15 mouse cellular contexts compared by ENCODE assay signal in the genomic region with DNA sequence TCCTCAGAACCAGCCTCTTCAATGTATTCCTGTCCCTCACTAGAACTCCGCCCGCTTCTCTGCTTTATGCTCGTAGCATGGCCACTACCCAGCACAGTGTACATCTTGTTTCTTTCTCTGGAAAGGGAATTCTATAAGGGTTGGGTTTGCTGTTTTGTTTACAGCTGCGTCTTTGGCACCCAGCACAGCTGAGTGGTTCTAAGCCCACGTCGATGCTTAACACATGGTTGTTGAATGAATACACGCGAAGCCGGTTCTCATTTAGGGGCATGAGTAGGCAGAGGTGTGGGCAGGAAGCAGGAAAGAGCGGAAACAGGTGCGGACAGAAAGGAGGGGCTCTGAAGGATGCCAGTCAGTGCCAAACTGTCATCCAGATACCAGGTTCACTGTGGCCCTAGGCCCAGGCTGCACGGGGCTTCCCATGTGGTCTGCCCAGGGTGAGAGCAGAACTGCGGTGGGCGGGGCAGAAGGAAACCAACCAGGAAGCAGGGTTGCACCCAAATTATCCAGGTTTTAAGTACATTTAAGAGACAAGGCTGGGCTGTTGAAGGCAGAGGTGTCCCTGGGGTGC. TPM values are rescaled to one million over a fixed set of nuclear protein-coding genes. Genes with fewer than 3 reads are reported as not detected.
A peak's percentile ranks its signal among the peaks of the same experiment; 100 is the strongest.
DNase-seq lines count a peak whose midpoint lies in the region; ATAC-seq lines count a peak whose summit lies in the region.
"Had no signal": no experiment of that assay in that cellular context is flagged by ENCODE, and none has a peak within 500 bp of the region (broad histone marks: within the 10 kb centered on the region; RNA-seq: fewer than 3 reads in every experiment).

No protein-coding gene starts in this region.

- H3K36me3 ChIP-seq in midbrain, embryonic 12.5 days: no peaks in the 10 kb centered on the region
- no peaks in the 10 kb centered on the region for H3K36me3 ChIP-seq in kidney, embryonic 14.5 days (ENCODE audit: control insufficient read depth, insufficient read depth, low read length)
- H3K36me3 ChIP-seq: limb, embryonic 10.5 days had no signal

- 75% methylated on average over 14 of the region's 14 CpGs for WGBS in midbrain, embryonic 12.5 days
- 77% methylated on average over 14 of the region's 14 CpGs for WGBS in kidney, embryonic 14.5 days

- peak overlapping the region; percentile 54; the same call in 1 of the 2 replicates for H3K4me3 ChIP-seq in midbrain, embryonic 12.5 days
- H3K4me3 ChIP-seq in kidney, embryonic 14.5 days (ENCODE audit: low read length): no peak overlapping the region
- H3K4me3 ChIP-seq: heart, adult 2 months; megakaryocyte, embryonic 14.5 days had no signal

- H3K4me2 ChIP-seq in midbrain, embryonic 12.5 days (replicated peaks): peak overlapping the region; percentile 72
- H3K4me2 ChIP-seq in kidney, embryonic 14.5 days (replicated peaks; ENCODE audit: low read depth, low read length): no peak overlapping the region

- H3K4me1 ChIP-seq in midbrain, embryonic 12.5 days: peaks cover 33% of the 10 kb centered on the region
- 0 out of 2 replicates have a peak, but pooled peaks cover 3% of the 10 kb centered on the region for H3K4me1 ChIP-seq in kidney, embryonic 14.5 days (ENCODE audit: control insufficient read depth, insufficient read depth, low read length)

- ATAC-seq in midbrain, embryonic 12.5 days (ENCODE audit: low FRiP score, low read depth): 0 out of 2 replicates have a peak, but pooled peaks have one; percentile 3
- no peak for ATAC-seq in CD4-positive, CD25-positive, alpha-beta regulatory T cell, adult 4 months
- ATAC-seq in kidney, embryonic 14.5 days (ENCODE audit: low FRiP score, low TSS enrichment): no peak

- H3K9me3 ChIP-seq in midbrain, embryonic 12.5 days: no peaks in the 10 kb centered on the region
- H3K9me3 ChIP-seq in kidney, embryonic 14.5 days (ENCODE audit: control insufficient read depth, low read length): no peaks in the 10 kb centered on the region
- H3K9me3 ChIP-seq: limb, embryonic 10.5 days; megakaryocyte, embryonic 14.5 days had no signal

- DNase-seq in adrenal gland, postnatal 14 days: peak; percentile 50
- no peak for DNase-seq in adrenal gland, postnatal 4 days (ENCODE audit: low spot score in 2 of 2)
- DNase-seq in right cerebral cortex, postnatal 25 days: peak; percentile 35
- no peak for DNase-seq in right cerebral cortex, postnatal 10 days (ENCODE audit: low spot score in 2 of 2)
- no peak for DNase-seq in ovary, adult 18-20 months (ENCODE audit: low spot score)
- DNase-seq: heart, adult 2 months; heart, postnatal 36 days; kidney, postnatal 36 days; lung, adult 2 months had no signal

- peak overlapping the region; percentile 44; the same call in 1 of the 2 replicates for H3K9ac ChIP-seq in midbrain, embryonic 12.5 days (replicated peaks)
- H3K9ac ChIP-seq in kidney, embryonic 14.5 days (ENCODE audit: low read depth, low read length): no peak overlapping the region

- no peak overlapping the region for H3K27ac ChIP-seq in midbrain, embryonic 12.5 days (replicated peaks)
- no peak overlapping the region for H3K27ac ChIP-seq in kidney, embryonic 14.5 days (ENCODE audit: low read depth, low read length)
- H3K27ac ChIP-seq: heart, adult 2 months; limb, embryonic 10.5 days had no signal

- peaks cover 14% of the 10 kb centered on the region for H3K27me3 ChIP-seq in midbrain, embryonic 12.5 days
- peaks cover 19% of the 10 kb centered on the region for H3K27me3 ChIP-seq in kidney, embryonic 14.5 days (ENCODE audit: control insufficient read depth, insufficient read depth, low read length)

RNA-seq across cellular contexts. Expression of gene Chga, which starts 1.0 kb away (rescaled TPM):
- total RNA-seq in adrenal gland, postnatal 14 days (2021): 1,531 and 1,561 TPM in 2 replicates
- 1,000 to 10,000 TPM; 1,913 to 1,920 TPM for total RNA-seq in adrenal gland, postnatal 4 days (2021)
- 44.6 and 48.1 TPM in 2 replicates for polyA plus RNA-seq in midbrain, embryonic 12.5 days (2016; fragmentation: Nextera tagmentation; extraction: Ambion mirVana)
- polyA plus RNA-seq in CD4-positive, CD25-positive, alpha-beta regulatory T cell, adult 4 months (2017; shearing (Covaris generic)): not detected
- polyA plus RNA-seq in kidney, embryonic 14.5 days (2014; fragmentation: Nextera tagmentation; extraction: Ambion mirVana): 0.30 and 0.73 TPM in 2 replicates
- total RNA-seq: heart, adult 2 months; heart, postnatal 36 days; MEL had no signal

Comparison
In these comparisons a context has a peak if more than half of its experiments do, and no peak if none do; other contexts are left out.
1. DNase-seq: peak in adrenal gland, postnatal 14 days (single experiment) and right cerebral cortex, postnatal 25 days (single experiment); none in adrenal gland, postnatal 4 days (0 of 2), right cerebral cortex, postnatal 10 days (0 of 2) and ovary, adult 18-20 months (single experiment).
2. RNA of gene Chga, which starts 1.0 kb away (polyA plus RNA-seq): 44.6 to 48.1 TPM in midbrain, embryonic 12.5 days; 0.30 to 0.73 TPM in kidney, embryonic 14.5 days and not detected in CD4-positive, CD25-positive, alpha-beta regulatory T cell, adult 4 months; every median in the first group is over 10 times any median in the second.